Mouse (Mus musculus): ENCODE results near the gene Cer1. TPM values are rescaled to one million over a fixed set of nuclear protein-coding genes. Genes with fewer than 3 reads are reported as not detected.

Gene Cer1
- polyA plus RNA-seq, 1 experiment from 2014 or later = 0.07 TPM

GRCm38 (mm10) chr4:82914601-82915143, 29.7 kb upstream of the Cer1 start:
- 75% methylated on average over 11 of the region's 11 CpGs for WGBS
- Histone ChIP-seq H3K36me3 (ENCODE audit: control insufficient read depth, insufficient read depth, low read length) (no peaks in the 10 kb centered on the region), H3K9ac (ENCODE audit: low read depth, low read length) (no peak overlapping the region), H3K4me1 (ENCODE audit: control insufficient read depth, insufficient read depth, low read length) (peaks cover 10% of the 10 kb centered on the region; the same call in 1 of the 2 replicates), H3K9me3 (ENCODE audit: control insufficient read depth, low read length) (no peaks in the 10 kb centered on the region), H3K27ac (ENCODE audit: low read length) (no peak overlapping the region), H3K27me3 (replicated peaks; ENCODE audit: control insufficient read depth, insufficient read depth, low read length) (no peaks in the 10 kb centered on the region), H3K4me2 (ENCODE audit: low read depth, low read length) (no peak overlapping the region), H3K4me3 (ENCODE audit: low read length) (no peak overlapping the region)
- ATAC-seq = no peak

DNA sequence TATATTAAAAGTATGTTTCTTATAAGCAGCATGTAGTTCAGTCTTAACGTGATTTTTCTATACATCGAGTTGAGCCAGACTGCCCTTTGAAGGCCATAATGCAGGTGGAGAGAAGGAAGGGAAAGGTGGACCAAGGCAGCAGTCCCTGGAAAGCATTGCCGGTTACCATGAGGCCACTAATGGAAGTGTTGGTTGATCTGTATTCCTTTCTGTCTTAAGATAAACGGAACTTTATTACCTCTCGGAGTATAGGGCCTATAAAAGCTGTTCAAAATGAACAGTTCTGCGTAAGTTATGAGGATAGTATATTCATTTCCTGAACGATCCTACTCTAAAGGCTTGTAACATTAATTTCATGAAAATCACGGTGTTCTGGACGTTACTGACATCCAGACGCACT, 10.3 kb upstream of the Cer1 start:
- no peak overlapping the region for H3K4me3 ChIP-seq (ENCODE audit: low read length)
- peak; percentile 53; the same call in 1 of the 2 replicates for ATAC-seq
- no peaks in the 10 kb centered on the region; the same call in 1 of the 2 replicates for H3K4me1 ChIP-seq (ENCODE audit: control insufficient read depth, insufficient read depth, low read length)
- H3K27ac ChIP-seq (ENCODE audit: low read length) = 0 out of 2 replicates have a peak overlapping the region, but pooled peaks have one; percentile 24
- H3K27me3 ChIP-seq (replicated peaks; ENCODE audit: control insufficient read depth, insufficient read depth, low read length) = no peaks in the 10 kb centered on the region
- no peak overlapping the region for H3K9ac ChIP-seq (ENCODE audit: low read depth, low read length)
- no peak overlapping the region for H3K4me2 ChIP-seq (ENCODE audit: low read depth, low read length)
- H3K9me3 ChIP-seq (ENCODE audit: control insufficient read depth, low read length) = no peaks in the 10 kb centered on the region
- 63% methylated on average over 10 of the region's 10 CpGs for WGBS
- no peaks in the 10 kb centered on the region for H3K36me3 ChIP-seq (ENCODE audit: control insufficient read depth, insufficient read depth, low read length)

GRCm38 (mm10) chr4:82892247-82892646, 7.3 kb upstream of the Cer1 start:
- Histone ChIP-seq H3K9me3 (ENCODE audit: control insufficient read depth, low read length) (no peaks in the 10 kb centered on the region), H3K4me2 (ENCODE audit: low read depth, low read length) (no peak overlapping the region), H3K27ac (ENCODE audit: low read length) (no peak overlapping the region), H3K4me3 (ENCODE audit: low read length) (no peak overlapping the region), H3K27me3 (replicated peaks; ENCODE audit: control insufficient read depth, insufficient read depth, low read length) (no peaks in the 10 kb centered on the region), H3K4me1 (ENCODE audit: control insufficient read depth, insufficient read depth, low read length) (no peaks in the 10 kb centered on the region; the same call in 1 of the 2 replicates), H3K36me3 (ENCODE audit: control insufficient read depth, insufficient read depth, low read length) (no peaks in the 10 kb centered on the region), H3K9ac (ENCODE audit: low read depth, low read length) (no peak overlapping the region)
- 86% methylated on average over 5 of the region's 5 CpGs for WGBS
- ATAC-seq = no peak

- no peak overlapping the region for H3K9ac ChIP-seq (ENCODE audit: low read depth, low read length)
- WGBS = 69% methylated on average over 2 of the region's 2 CpGs
- H3K4me1 ChIP-seq (ENCODE audit: control insufficient read depth, insufficient read depth, low read length) = no peaks in the 10 kb centered on the region; the same call in 1 of the 2 replicates
- no peak for ATAC-seq
- H3K36me3 ChIP-seq (ENCODE audit: control insufficient read depth, insufficient read depth, low read length) = no peaks in the 10 kb centered on the region
- no peaks in the 10 kb centered on the region for H3K9me3 ChIP-seq (ENCODE audit: control insufficient read depth, low read length)
- H3K27me3 ChIP-seq (replicated peaks; ENCODE audit: control insufficient read depth, insufficient read depth, low read length) = no peaks in the 10 kb centered on the region
- no peak overlapping the region for H3K4me3 ChIP-seq (ENCODE audit: low read length)
- no peak overlapping the region for H3K27ac ChIP-seq (ENCODE audit: low read length)
- H3K4me2 ChIP-seq (ENCODE audit: low read depth, low read length) = no peak overlapping the region
Observed at GRCm38 (mm10) chr4:82891566-82891965, 6.6 kb upstream of the Cer1 start.

GRCm38 (mm10) chr4:82891049-82891448, 6.1 kb upstream of the Cer1 start:
- no peaks in the 10 kb centered on the region for H3K27me3 ChIP-seq (replicated peaks; ENCODE audit: control insufficient read depth, insufficient read depth, low read length)
- H3K27ac ChIP-seq (ENCODE audit: low read length) = peak overlapping the region; percentile 13; the same call in 1 of the 2 replicates
- no peak overlapping the region for H3K4me2 ChIP-seq (ENCODE audit: low read depth, low read length)
- H3K9me3 ChIP-seq (ENCODE audit: control insufficient read depth, low read length) = no peaks in the 10 kb centered on the region
- H3K4me1 ChIP-seq (ENCODE audit: control insufficient read depth, insufficient read depth, low read length) = no peaks in the 10 kb centered on the region; the same call in 1 of the 2 replicates
- H3K9ac ChIP-seq (ENCODE audit: low read depth, low read length) = no peak overlapping the region
- no peak overlapping the region for H3K4me3 ChIP-seq (ENCODE audit: low read length)
- ATAC-seq = 0 out of 2 replicates have a peak, but pooled peaks have one; percentile 44
- WGBS = 49% methylated on average over 7 of the region's 7 CpGs
- no peaks in the 10 kb centered on the region for H3K36me3 ChIP-seq (ENCODE audit: control insufficient read depth, insufficient read depth, low read length)

DNA sequence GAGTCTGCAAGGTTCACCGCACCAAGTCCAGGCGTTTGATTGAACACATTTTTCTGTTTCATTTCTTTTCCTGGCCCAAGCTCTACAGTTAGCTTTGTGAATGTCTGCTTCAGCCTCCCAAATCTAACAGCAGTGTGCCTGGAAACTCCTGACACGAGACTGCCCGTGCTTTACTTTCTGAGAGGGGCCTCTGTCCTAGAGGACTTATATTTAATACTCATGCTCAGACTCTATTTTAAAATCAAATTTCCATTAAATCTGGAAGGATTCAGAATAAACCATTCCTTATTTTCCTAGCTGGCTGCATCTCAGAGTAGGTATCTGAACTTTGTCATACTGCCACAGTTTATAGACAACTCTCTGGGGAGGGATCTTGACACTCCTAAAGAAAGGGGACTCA, 5.6 kb upstream of the Cer1 start:
- Histone ChIP-seq H3K4me2 (ENCODE audit: low read depth, low read length) (no peak overlapping the region), H3K9me3 (ENCODE audit: control insufficient read depth, low read length) (no peaks in the 10 kb centered on the region), H3K4me3 (ENCODE audit: low read length) (no peak overlapping the region), H3K27ac (ENCODE audit: low read length) (peak overlapping the region; percentile 13; the same call in 1 of the 2 replicates), H3K9ac (ENCODE audit: low read depth, low read length) (no peak overlapping the region), H3K4me1 (ENCODE audit: control insufficient read depth, insufficient read depth, low read length) (no peaks in the 10 kb centered on the region; the same call in 1 of the 2 replicates), H3K36me3 (ENCODE audit: control insufficient read depth, insufficient read depth, low read length) (no peaks in the 10 kb centered on the region), H3K27me3 (replicated peaks; ENCODE audit: control insufficient read depth, insufficient read depth, low read length) (no peaks in the 10 kb centered on the region)
- WGBS = 64% methylated on average over 4 of the region's 4 CpGs
- ATAC-seq = no peak

GRCm38 (mm10) chr4:82886148-82886547, 1.2 kb upstream of the Cer1 start:
- Histone ChIP-seq H3K27ac (ENCODE audit: low read length) (no peak overlapping the region), H3K9me3 (ENCODE audit: control insufficient read depth, low read length) (no peaks in the 10 kb centered on the region), H3K9ac (ENCODE audit: low read depth, low read length) (no peak overlapping the region), H3K4me2 (ENCODE audit: low read depth, low read length) (no peak overlapping the region), H3K36me3 (ENCODE audit: control insufficient read depth, insufficient read depth, low read length) (no peaks in the 10 kb centered on the region), H3K4me1 (ENCODE audit: control insufficient read depth, insufficient read depth, low read length) (no peaks in the 10 kb centered on the region; the same call in 1 of the 2 replicates), H3K27me3 (replicated peaks; ENCODE audit: control insufficient read depth, insufficient read depth, low read length) (no peaks in the 10 kb centered on the region), H3K4me3 (ENCODE audit: low read length) (no peak overlapping the region)
- 62% methylated on average over 2 of the region's 2 CpGs for WGBS
- ATAC-seq = no peak

DNA sequence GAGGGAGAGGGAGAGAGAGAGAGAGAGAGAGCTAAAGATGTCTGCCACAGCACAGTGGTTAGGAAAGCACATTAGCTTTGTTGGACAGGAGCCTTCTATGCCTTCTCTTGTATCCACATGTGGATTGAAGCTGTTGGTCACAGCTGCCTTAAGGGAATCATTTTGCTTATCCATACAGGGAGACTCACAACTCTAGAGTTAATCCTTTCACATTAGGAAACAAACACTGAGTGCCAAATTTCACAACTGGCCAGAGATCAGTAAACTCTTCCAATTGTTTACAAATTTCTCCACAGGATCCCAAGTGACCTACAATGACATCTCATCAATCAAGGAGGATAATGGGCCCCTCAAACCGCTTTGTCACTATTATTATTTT, 576 bp upstream of the Cer1 start:
- Histone ChIP-seq H3K36me3 (ENCODE audit: control insufficient read depth, insufficient read depth, low read length) (no peaks in the 10 kb centered on the region), H3K9ac (ENCODE audit: low read depth, low read length) (no peak overlapping the region), H3K4me1 (ENCODE audit: control insufficient read depth, insufficient read depth, low read length) (no peaks in the 10 kb centered on the region), H3K27me3 (replicated peaks; ENCODE audit: control insufficient read depth, insufficient read depth, low read length) (no peaks in the 10 kb centered on the region), H3K4me2 (ENCODE audit: low read depth, low read length) (no peak overlapping the region), H3K4me3 (ENCODE audit: low read length) (no peak overlapping the region), H3K9me3 (ENCODE audit: control insufficient read depth, low read length) (no peaks in the 10 kb centered on the region), H3K27ac (ENCODE audit: low read length) (no peak overlapping the region)
- no peak for ATAC-seq
- WGBS = 40% methylated on average over 1 of the region's 1 CpGs

- 80% methylated on average over 9 of the region's 9 CpGs for WGBS
Observed at GRCm38 (mm10) chr4:82882500-82882899, 2.4 kb downstream of the Cer1 start.

DNA sequence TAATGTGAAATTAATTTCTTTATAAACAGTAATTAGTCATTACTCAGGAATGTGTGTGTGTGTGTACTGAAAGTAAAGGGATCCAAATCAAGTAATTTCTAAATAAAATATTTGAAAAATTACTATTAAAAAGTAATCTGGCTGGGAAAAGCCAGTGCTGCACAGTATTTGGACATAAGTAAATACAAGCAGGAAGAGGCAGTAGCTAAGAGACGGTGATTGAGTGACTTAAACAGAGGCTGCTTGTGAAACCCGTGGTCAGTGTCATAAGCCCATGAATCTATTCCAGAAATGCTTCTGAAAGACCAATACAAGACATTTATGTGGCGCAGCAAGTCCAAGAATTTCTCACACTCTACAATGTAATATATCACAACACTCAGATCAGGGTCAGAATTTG, 3.6 kb downstream of the Cer1 start:
- 66% methylated on average over 3 of the region's 3 CpGs for WGBS
- Histone ChIP-seq H3K27ac (ENCODE audit: low read length) (no peak overlapping the region), H3K9me3 (ENCODE audit: control insufficient read depth, low read length) (no peaks in the 10 kb centered on the region), H3K4me3 (ENCODE audit: low read length) (no peak overlapping the region), H3K9ac (ENCODE audit: low read depth, low read length) (no peak overlapping the region), H3K27me3 (replicated peaks; ENCODE audit: control insufficient read depth, insufficient read depth, low read length) (no peaks in the 10 kb centered on the region), H3K4me2 (ENCODE audit: low read depth, low read length) (no peak overlapping the region), H3K36me3 (ENCODE audit: control insufficient read depth, insufficient read depth, low read length) (no peaks in the 10 kb centered on the region), H3K4me1 (ENCODE audit: control insufficient read depth, insufficient read depth, low read length) (no peaks in the 10 kb centered on the region)
- no peak for ATAC-seq

More at GRCm38 (mm10) chr4:82882500-82882899, 2.4 kb downstream of the Cer1 start:
- H3K4me2 ChIP-seq (ENCODE audit: low read depth, low read length) = no peak overlapping the region
- H3K27ac ChIP-seq (ENCODE audit: low read length) = no peak overlapping the region
- H3K4me1 ChIP-seq (ENCODE audit: control insufficient read depth, insufficient read depth, low read length) = no peaks in the 10 kb centered on the region
- no peaks in the 10 kb centered on the region for H3K27me3 ChIP-seq (replicated peaks; ENCODE audit: control insufficient read depth, insufficient read depth, low read length)
- no peak overlapping the region for H3K9ac ChIP-seq (ENCODE audit: low read depth, low read length)
- no peaks in the 10 kb centered on the region for H3K9me3 ChIP-seq (ENCODE audit: control insufficient read depth, low read length)
- H3K4me3 ChIP-seq (ENCODE audit: low read length) = no peak overlapping the region
- ATAC-seq = no peak
- H3K36me3 ChIP-seq (ENCODE audit: control insufficient read depth, insufficient read depth, low read length) = no peaks in the 10 kb centered on the region

Measured in intestine, embryonic 16.5 days (tissue).